In genomic region chr4:56829511-56829921, GRCm38 (mm10) we compare ENCODE assay signal across 9 mouse cellular contexts. TPM values are rescaled to one million over a fixed set of nuclear protein-coding genes. Genes with fewer than 3 reads are reported as not detected.
DNase-seq lines count a peak whose midpoint lies in the region; ATAC-seq and TF ChIP-seq lines count a peak whose summit lies in the region.
"Had no signal": no experiment of that assay in that cellular context is flagged by ENCODE, and none has a peak within 500 bp of the region (broad histone marks: within the 10 kb centered on the region; RNA-seq: fewer than 3 reads in every experiment).

No protein-coding gene starts in this region.

- WGBS in hindbrain, postnatal 0 days: 31% methylated on average over 7 of the region's 7 CpGs
- WGBS in hindbrain, embryonic 12.5 days: 55% methylated on average over 7 of the region's 7 CpGs
- 78% methylated on average over 7 of the region's 7 CpGs for WGBS in liver, embryonic 11.5 days

- peak overlapping the region; percentile 41; the same call in 1 of the 2 replicates for H3K27ac ChIP-seq in hindbrain, postnatal 0 days
- H3K27ac ChIP-seq in hindbrain, embryonic 12.5 days: no peak overlapping the region
- peak overlapping the region; percentile 92 for H3K27ac ChIP-seq in embryonic fibroblast, embryonic 13.5 days (ENCODE audit: insufficient read depth, low read length)
- H3K27ac ChIP-seq in liver, embryonic 11.5 days (ENCODE audit: low read depth, low read length): no peak overlapping the region
- H3K27ac ChIP-seq: embryonic facial prominence, embryonic 12.5 days had no signal

- peaks cover 39% of the 10 kb centered on the region; the same call in 1 of the 2 replicates for H3K36me3 ChIP-seq in hindbrain, postnatal 0 days (ENCODE audit: insufficient read depth, low read length)
- peaks cover 48% of the 10 kb centered on the region for H3K36me3 ChIP-seq in hindbrain, embryonic 12.5 days
- peaks cover 3% of the 10 kb centered on the region; the same call in 1 of the 2 replicates for H3K36me3 ChIP-seq in liver, embryonic 11.5 days (ENCODE audit: control insufficient read depth, insufficient read depth, low read length)

- H3K4me3 ChIP-seq in hindbrain, postnatal 0 days (ENCODE audit: low read length): no peak overlapping the region
- no peak overlapping the region for H3K4me3 ChIP-seq in hindbrain, embryonic 12.5 days
- H3K4me3 ChIP-seq in embryonic fibroblast, embryonic 13.5 days (ENCODE audit: insufficient read depth, low read length): no peak overlapping the region
- H3K4me3 ChIP-seq in liver, embryonic 11.5 days (ENCODE audit: low read depth, low read length): no peak overlapping the region
- H3K4me3 ChIP-seq: embryonic facial prominence, embryonic 12.5 days had no signal

- TF ChIP-seq CTCF in hindbrain, postnatal 0 days (IDR thresholded peaks at IDR 0.05; ENCODE audit: low read depth): no peak
- no peak for TF ChIP-seq CTCF in embryonic fibroblast, embryonic 13.5 days (IDR thresholded peaks at IDR 0.05; ENCODE audit: borderline replicate concordance, insufficient read depth, low read length)

- peak; percentile 38 for TF ChIP-seq POLR2A in embryonic fibroblast, embryonic 13.5 days (IDR thresholded peaks at IDR 0.05; ENCODE audit: low read depth, low read length)

- H3K27me3 ChIP-seq in hindbrain, postnatal 0 days (ENCODE audit: insufficient read depth, low read length): no peaks in the 10 kb centered on the region
- no peaks in the 10 kb centered on the region for H3K27me3 ChIP-seq in hindbrain, embryonic 12.5 days
- no peaks in the 10 kb centered on the region for H3K27me3 ChIP-seq in liver, embryonic 11.5 days (replicated peaks; ENCODE audit: control insufficient read depth, insufficient read depth, low read length)
- H3K27me3 ChIP-seq: embryonic facial prominence, embryonic 12.5 days had no signal

- no peaks in the 10 kb centered on the region for H3K9me3 ChIP-seq in hindbrain, postnatal 0 days (ENCODE audit: low read length)
- no peaks in the 10 kb centered on the region for H3K9me3 ChIP-seq in hindbrain, embryonic 12.5 days (replicated peaks)
- no peaks in the 10 kb centered on the region for H3K9me3 ChIP-seq in liver, embryonic 11.5 days (ENCODE audit: control insufficient read depth, low read length)
- H3K9me3 ChIP-seq: embryonic facial prominence, embryonic 12.5 days had no signal

- DNase-seq in hindbrain, postnatal 0 days (ENCODE audit: low spot score): peak; percentile 15
- peak; percentile 30 to 35 for DNase-seq in heart, postnatal 10 days
- peak; percentile 40 to 54 for DNase-seq in layer of hippocampus, postnatal 36 days
- DNase-seq in testis, postnatal 10 days (ENCODE audit: low spot score): peak; percentile 70
- DNase-seq in liver, embryonic 11.5 days (ENCODE audit: low spot score): no peak
- no peak for DNase-seq in thymus, postnatal 0 days (ENCODE audit: low spot score)

- H3K4me2 ChIP-seq in hindbrain, postnatal 0 days (ENCODE audit: low read depth, low read length): no peak overlapping the region
- H3K4me2 ChIP-seq in hindbrain, embryonic 12.5 days (replicated peaks): no peak overlapping the region
- no peak overlapping the region for H3K4me2 ChIP-seq in liver, embryonic 11.5 days
- H3K4me2 ChIP-seq: embryonic facial prominence, embryonic 12.5 days had no signal

- intact Hi-C loops in heart, postnatal 10 days (cut with DNase I): no loop called here

- no peaks in the 10 kb centered on the region for H3K4me1 ChIP-seq in hindbrain, postnatal 0 days (ENCODE audit: insufficient read depth, low read length)
- H3K4me1 ChIP-seq in hindbrain, embryonic 12.5 days: no peaks in the 10 kb centered on the region
- peaks cover 3% of the 10 kb centered on the region; the same call in 1 of the 2 replicates for H3K4me1 ChIP-seq in embryonic fibroblast, embryonic 13.5 days (ENCODE audit: control insufficient read depth, insufficient read depth, low read length)
- H3K4me1 ChIP-seq in liver, embryonic 11.5 days (replicated peaks; ENCODE audit: control insufficient read depth, insufficient read depth, low read length): no peaks in the 10 kb centered on the region
- H3K4me1 ChIP-seq: embryonic facial prominence, embryonic 12.5 days had no signal

- H3K9ac ChIP-seq in hindbrain, postnatal 0 days (replicated peaks; ENCODE audit: low read length): no peak overlapping the region
- H3K9ac ChIP-seq in hindbrain, embryonic 12.5 days: no peak overlapping the region
- H3K9ac ChIP-seq in liver, embryonic 11.5 days (ENCODE audit: low read depth, low read length): no peak overlapping the region
- H3K9ac ChIP-seq: embryonic facial prominence, embryonic 12.5 days had no signal

- ATAC-seq in hindbrain, postnatal 0 days: peak; percentile 69; the same call in 1 of the 2 replicates
- ATAC-seq in hindbrain, embryonic 12.5 days (ENCODE audit: low FRiP score): no peak
- ATAC-seq in liver, embryonic 11.5 days (replicated peaks; ENCODE audit: low FRiP score): no peak

RNA-seq across cellular contexts. Expression of gene Fam206a, which starts 27.4 kb away (rescaled TPM):
- 9.1 and 9.6 TPM in 2 replicates for total RNA-seq in hindbrain, postnatal 0 days (2014; rRNA removed)
- 9.4 and 9.7 TPM in 2 replicates for polyA plus RNA-seq in hindbrain, postnatal 0 days (2015; fragmentation: Nextera tagmentation; extraction: Ambion mirVana)
- polyA plus RNA-seq in hindbrain, embryonic 12.5 days (2016; fragmentation: Nextera tagmentation; extraction: Ambion mirVana): 22.2 and 24.1 TPM in 2 replicates
- polyA plus RNA-seq in embryonic fibroblast, embryonic 13.5 days (2011; ENCODE audit: insufficient read length, low read depth, missing spikeins): 18.9 and 20.3 TPM in 2 replicates
- total RNA-seq in heart, postnatal 10 days (2021): 1 to 10 TPM; 4.4 to 4.5 TPM
- 10 to 100 TPM; 17.1 to 17.4 TPM for total RNA-seq in layer of hippocampus, postnatal 36 days (2021)
- 18.3 and 20.0 TPM in 2 replicates for polyA plus RNA-seq in liver, embryonic 11.5 days (2014; fragmentation: Nextera tagmentation; extraction: Ambion mirVana)
- 9.7 and 12.2 TPM in 2 replicates for polyA plus RNA-seq in thymus, postnatal 0 days (2015; fragmentation: Nextera tagmentation; extraction: Ambion mirVana)

RNA-seq across cellular contexts. Expression of gene Elp1, which starts 27.4 kb away (rescaled TPM):
- 94.6 and 95.6 TPM in 2 replicates for total RNA-seq in hindbrain, postnatal 0 days (2014; rRNA removed)
- polyA plus RNA-seq in hindbrain, postnatal 0 days (2015; fragmentation: Nextera tagmentation; extraction: Ambion mirVana): 41.6 and 44.2 TPM in 2 replicates
- 73.9 and 84.9 TPM in 2 replicates for polyA plus RNA-seq in hindbrain, embryonic 12.5 days (2016; fragmentation: Nextera tagmentation; extraction: Ambion mirVana)
- polyA plus RNA-seq in embryonic fibroblast, embryonic 13.5 days (2011; ENCODE audit: insufficient read length, low read depth, missing spikeins): 41.6 and 51.3 TPM in 2 replicates
- 10 to 100 TPM; 25.7 to 29.1 TPM for total RNA-seq in heart, postnatal 10 days (2021)
- 10 to 100 TPM; 65.0 to 68.6 TPM for total RNA-seq in layer of hippocampus, postnatal 36 days (2021)
- 64.5 and 66.8 TPM in 2 replicates for polyA plus RNA-seq in liver, embryonic 11.5 days (2014; fragmentation: Nextera tagmentation; extraction: Ambion mirVana)
- 22.7 and 24.3 TPM in 2 replicates for polyA plus RNA-seq in thymus, postnatal 0 days (2015; fragmentation: Nextera tagmentation; extraction: Ambion mirVana)

RNA-seq across cellular contexts. Expression of gene Ctnnal1, which starts 35.5 kb away (rescaled TPM):
- total RNA-seq in hindbrain, postnatal 0 days (2014; rRNA removed): 9.5 and 16.3 TPM in 2 replicates
- 17.8 and 20.2 TPM in 2 replicates for polyA plus RNA-seq in hindbrain, postnatal 0 days (2015; fragmentation: Nextera tagmentation; extraction: Ambion mirVana)
- 23.4 and 23.7 TPM in 2 replicates for polyA plus RNA-seq in hindbrain, embryonic 12.5 days (2016; fragmentation: Nextera tagmentation; extraction: Ambion mirVana)
- 5.6 and 10.4 TPM in 2 replicates for polyA plus RNA-seq in embryonic fibroblast, embryonic 13.5 days (2011; ENCODE audit: insufficient read length, low read depth, missing spikeins)
- total RNA-seq in heart, postnatal 10 days (2021): 10 to 100 TPM; 23.5 to 28.0 TPM
- total RNA-seq in layer of hippocampus, postnatal 36 days (2021): 10 to 100 TPM; 12.5 to 15.7 TPM
- polyA plus RNA-seq in liver, embryonic 11.5 days (2014; fragmentation: Nextera tagmentation; extraction: Ambion mirVana): 16.5 and 20.0 TPM in 2 replicates
- 5.0 and 5.4 TPM in 2 replicates for polyA plus RNA-seq in thymus, postnatal 0 days (2015; fragmentation: Nextera tagmentation; extraction: Ambion mirVana)

Comparison
In these comparisons a context has a peak if more than half of its experiments do, and no peak if none do; other contexts are left out.
1. H3K27ac ChIP-seq: peak in hindbrain, postnatal 0 days (single experiment) and embryonic fibroblast, embryonic 13.5 days (single experiment); none in hindbrain, embryonic 12.5 days (single experiment) and liver, embryonic 11.5 days (single experiment).
2. DNase-seq: peak in hindbrain, postnatal 0 days (single experiment), heart, postnatal 10 days (2 of 2), layer of hippocampus, postnatal 36 days (2 of 2) and testis, postnatal 10 days (single experiment); none in liver, embryonic 11.5 days (single experiment) and thymus, postnatal 0 days (single experiment).